Mouse (Mus musculus): ENCODE measurements around the gene Ctsw. TPM values are rescaled to one million over a fixed set of nuclear protein-coding genes. Genes with fewer than 3 reads are reported as not detected.

The Ctsw gene
- total RNA-seq, 2 experiments from 2014 or later, result 1.1 TPM; not detected in 1

DNA sequence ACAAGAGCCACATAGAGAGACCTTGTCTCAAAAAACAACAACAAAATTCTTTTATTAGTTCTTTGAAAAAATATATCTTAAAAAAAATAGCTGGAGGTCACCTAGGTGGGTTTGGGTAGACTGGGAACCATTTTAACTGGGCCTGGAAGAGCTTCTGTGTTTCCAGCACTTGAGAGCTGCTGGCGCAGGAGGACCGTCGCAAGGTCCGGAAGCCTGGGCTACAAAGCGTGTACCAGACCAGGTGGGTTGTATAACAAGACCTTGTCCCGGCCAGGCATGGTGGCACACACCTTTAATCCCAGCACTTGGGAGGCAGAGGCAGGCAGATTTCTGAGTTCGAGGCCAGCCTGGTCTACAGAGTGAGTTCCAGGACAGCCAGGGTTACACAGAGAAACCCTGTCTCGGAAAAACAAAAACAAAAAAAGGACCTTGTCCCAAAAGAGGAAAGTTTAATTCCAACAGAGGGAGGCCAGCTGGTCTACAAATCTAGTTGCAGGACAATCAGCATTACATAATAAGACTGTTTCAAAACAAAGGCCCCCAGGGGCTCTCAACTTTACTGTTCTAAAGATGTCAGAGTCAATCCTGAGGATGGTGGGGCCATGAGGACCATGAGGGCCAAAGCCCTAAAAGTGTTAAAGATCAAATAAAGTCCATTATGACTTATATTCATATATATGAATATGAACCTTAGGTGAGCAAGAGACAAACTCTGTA, 49.4 kb downstream of the Ctsw start:
- no peak for ATAC-seq (replicated peaks; ENCODE audit: poor library complexity, severe bottlenecking)

Other genes starting within 250 kb of the Ctsw start
- 13.5 and 22.1 TPM in 2 replicates for gene Pacs1, start 195.4 kb downstream of the Ctsw start, total RNA-seq (2014; fragmentation: Nextera tagmentation)
- 6.5 and 8.0 TPM in 2 replicates for gene Pacs1, start 195.4 kb downstream of the Ctsw start, total RNA-seq (2017)
- 177 and 181 TPM in 2 replicates for gene Sf3b2, start 173.1 kb downstream of the Ctsw start, total RNA-seq (2014; fragmentation: Nextera tagmentation)
- gene Sf3b2, start 173.1 kb downstream of the Ctsw start, total RNA-seq (2017), result 224 and 247 TPM in 2 replicates
- gene Gal3st3, start 170.2 kb downstream of the Ctsw start, total RNA-seq (2014; fragmentation: Nextera tagmentation), result not detected in 2 replicates
- not detected in 2 replicates for gene Gal3st3, start 170.2 kb downstream of the Ctsw start, total RNA-seq (2017)
- not detected in 2 replicates for gene Catsper1, start 132.8 kb downstream of the Ctsw start, total RNA-seq (2014; fragmentation: Nextera tagmentation)
- gene Catsper1, start 132.8 kb downstream of the Ctsw start, total RNA-seq (2017), result not detected in 2 replicates
- not detected in 2 replicates for gene Cst6, start 118.9 kb downstream of the Ctsw start, total RNA-seq (2014; fragmentation: Nextera tagmentation)
- gene Cst6, start 118.9 kb downstream of the Ctsw start, total RNA-seq (2017), result not detected in 2 replicates
- gene Eif1ad, start 101.8 kb downstream of the Ctsw start, total RNA-seq (2014; fragmentation: Nextera tagmentation), result 52.8 and 54.1 TPM in 2 replicates
- gene Eif1ad, start 101.8 kb downstream of the Ctsw start, total RNA-seq (2017), result 69.4 and 72.2 TPM in 2 replicates
- gene Banf1, start 101.3 kb downstream of the Ctsw start, total RNA-seq (2014; fragmentation: Nextera tagmentation), result 526 and 559 TPM in 2 replicates
- gene Banf1, start 101.3 kb downstream of the Ctsw start, total RNA-seq (2017), result 84.9 and 130 TPM in 2 replicates
- gene Sart1, start 79.8 kb downstream of the Ctsw start, total RNA-seq (2014; fragmentation: Nextera tagmentation), result 86.2 and 138 TPM in 2 replicates
- gene Sart1, start 79.8 kb downstream of the Ctsw start, total RNA-seq (2017), result 63.2 and 78.7 TPM in 2 replicates
- not detected in 2 replicates for gene Tsga10ip, start 66.0 kb downstream of the Ctsw start, total RNA-seq (2014; fragmentation: Nextera tagmentation)
- 1.9 TPM in 1 of 2 replicates, not detected in the other for gene Tsga10ip, start 66.0 kb downstream of the Ctsw start, total RNA-seq (2017)
- gene Drap1, start 43.5 kb downstream of the Ctsw start, total RNA-seq (2014; fragmentation: Nextera tagmentation), result 160 and 218 TPM in 2 replicates
- gene Drap1, start 43.5 kb downstream of the Ctsw start, total RNA-seq (2017), result 119 and 145 TPM in 2 replicates
- 30.1 and 32.7 TPM in 2 replicates for gene AI837181, start 43.4 kb downstream of the Ctsw start, total RNA-seq (2014; fragmentation: Nextera tagmentation)
- gene AI837181, start 43.4 kb downstream of the Ctsw start, total RNA-seq (2017), result 10.9 and 12.2 TPM in 2 replicates
- gene Fosl1, start 21.0 kb downstream of the Ctsw start, total RNA-seq (2014; fragmentation: Nextera tagmentation), result 0.32 TPM in 1 of 2 replicates, not detected in the other
- 0.57 TPM in 1 of 2 replicates, not detected in the other for gene Fosl1, start 21.0 kb downstream of the Ctsw start, total RNA-seq (2017)
- gene Ccdc85b, start 10.6 kb downstream of the Ctsw start, total RNA-seq (2014; fragmentation: Nextera tagmentation), result 0.68 and 1.9 TPM in 2 replicates
- 2.5 and 4.1 TPM in 2 replicates for gene Ccdc85b, start 10.6 kb downstream of the Ctsw start, total RNA-seq (2017)
- gene Fibp, start 7.9 kb downstream of the Ctsw start, total RNA-seq (2014; fragmentation: Nextera tagmentation), result 33.6 and 94.2 TPM in 2 replicates
- 112 and 122 TPM in 2 replicates for gene Fibp, start 7.9 kb downstream of the Ctsw start, total RNA-seq (2017)
- not detected in 2 replicates for gene Efemp2, start 5.4 kb upstream of the Ctsw start, total RNA-seq (2014; fragmentation: Nextera tagmentation)
- gene Efemp2, start 5.4 kb upstream of the Ctsw start, total RNA-seq (2017), result 1.6 TPM in 1 of 2 replicates, not detected in the other
- 23.9 and 39.7 TPM in 2 replicates for gene Mus81, start 19.9 kb upstream of the Ctsw start, total RNA-seq (2014; fragmentation: Nextera tagmentation)
- 9.4 and 13.5 TPM in 2 replicates for gene Mus81, start 19.9 kb upstream of the Ctsw start, total RNA-seq (2017)
- gene Cfl1, start 21.9 kb upstream of the Ctsw start, total RNA-seq (2014; fragmentation: Nextera tagmentation), result 1,243 and 1,245 TPM in 2 replicates
- 1,162 and 1,185 TPM in 2 replicates for gene Cfl1, start 21.9 kb upstream of the Ctsw start, total RNA-seq (2017)
- 2.8 TPM in 1 of 2 replicates, not detected in the other for gene 1700020D05Rik, start 35.3 kb upstream of the Ctsw start, total RNA-seq (2014; fragmentation: Nextera tagmentation)
- not detected in 2 replicates for gene 1700020D05Rik, start 35.3 kb upstream of the Ctsw start, total RNA-seq (2017)
- gene Snx32, start 42.0 kb upstream of the Ctsw start, total RNA-seq (2014; fragmentation: Nextera tagmentation), result 4.9 and 5.7 TPM in 2 replicates
- gene Snx32, start 42.0 kb upstream of the Ctsw start, total RNA-seq (2017), result 1.1 and 1.7 TPM in 2 replicates
- not detected in 2 replicates for gene Ovol1, start 92.1 kb upstream of the Ctsw start, total RNA-seq (2014; fragmentation: Nextera tagmentation)
- not detected in 2 replicates for gene Ovol1, start 92.1 kb upstream of the Ctsw start, total RNA-seq (2017)
- 5.7 and 17.5 TPM in 2 replicates for gene Ap5b1, start 99.5 kb upstream of the Ctsw start, total RNA-seq (2014; fragmentation: Nextera tagmentation)
- 7.5 and 10.4 TPM in 2 replicates for gene Ap5b1, start 99.5 kb upstream of the Ctsw start, total RNA-seq (2017)
- 78.4 and 114 TPM in 2 replicates for gene Rnaseh2c, start 133.4 kb upstream of the Ctsw start, total RNA-seq (2014; fragmentation: Nextera tagmentation)
- 37.7 and 140 TPM in 2 replicates for gene Rnaseh2c, start 133.4 kb upstream of the Ctsw start, total RNA-seq (2017)
- 27.9 and 52.2 TPM in 2 replicates for gene Kat5, start 141.7 kb upstream of the Ctsw start, total RNA-seq (2014; fragmentation: Nextera tagmentation)
- 60.2 and 82.3 TPM in 2 replicates for gene Kat5, start 141.7 kb upstream of the Ctsw start, total RNA-seq (2017)
- 37.1 and 46.4 TPM in 2 replicates for gene Rela, start 169.0 kb upstream of the Ctsw start, total RNA-seq (2014; fragmentation: Nextera tagmentation)
- 25.4 and 31.7 TPM in 2 replicates for gene Rela, start 169.0 kb upstream of the Ctsw start, total RNA-seq (2017)
- gene Sipa1, start 195.2 kb upstream of the Ctsw start, total RNA-seq (2014; fragmentation: Nextera tagmentation), result 56.8 and 65.9 TPM in 2 replicates
- 17.3 and 20.8 TPM in 2 replicates for gene Sipa1, start 195.2 kb upstream of the Ctsw start, total RNA-seq (2017)
- 23.0 and 30.4 TPM in 2 replicates for gene Map3k11, start 220.2 kb upstream of the Ctsw start, total RNA-seq (2014; fragmentation: Nextera tagmentation)
- 21.9 and 22.2 TPM in 2 replicates for gene Map3k11, start 220.2 kb upstream of the Ctsw start, total RNA-seq (2017)
- gene Pcnx3, start 220.4 kb upstream of the Ctsw start, total RNA-seq (2014; fragmentation: Nextera tagmentation), result 35.2 and 46.8 TPM in 2 replicates
- gene Pcnx3, start 220.4 kb upstream of the Ctsw start, total RNA-seq (2017), result 12.6 and 22.7 TPM in 2 replicates
- not detected in 2 replicates for gene Kcnk7, start 235.9 kb upstream of the Ctsw start, total RNA-seq (2014; fragmentation: Nextera tagmentation)
- not detected in 2 replicates for gene Kcnk7, start 235.9 kb upstream of the Ctsw start, total RNA-seq (2017)

Measured in granulocyte monocyte progenitor cell, adult 5-6 weeks (primary cell).